Mouse (Mus musculus) cerebellum, adult 2 months (tissue): ENCODE measurements around the gene B430218F22Rik.

Experiments
- CTCF ChIP-seq: fragments of 200-500 bp; IDR thresholded peaks from 2 replicates; pipeline ENCODE4 v1.5.1; 2011; ENCODE audit warnings: low read depth, mild to moderate bottlenecking, control low read depth, low read length, moderate library complexity, borderline replicate concordance; ENCODE audit not compliant: insufficient read depth
- POLR2A ChIP-seq: fragments of 200-500 bp; IDR thresholded peaks from 2 replicates; pipeline ENCODE4 v1.6.1; 2011; ENCODE audit warnings: low read length, control low read depth, borderline replicate concordance; ENCODE audit not compliant: insufficient read depth

GRCm38 (mm10) chr13:118395803-118396202 is 9.4 kb downstream of the B430218F22Rik start:
- TF ChIP-seq POLR2A (no peak), CTCF (no peak)
